Mouse (Mus musculus) hindbrain, embryonic 16.5 days (tissue): ENCODE measurements around the gene Gfpt1. TPM values are rescaled to one million over a fixed set of nuclear protein-coding genes. Genes with fewer than 3 reads are reported as not detected.

Experiments
- ATAC-seq: fragments of 200-750 bp; cut with Nextera tagmentation; 2 replicates; pipeline ENCODE4 v1.8.0; 2017; ENCODE audit warnings: moderate TSS enrichment, moderate library complexity
- H3K27ac ChIP-seq: fragments of 300-500 bp; sonication (generic); 2 replicates; pipeline ENCODE4 v1.5.1; 2014; ENCODE audit warnings: low read depth, mild to moderate bottlenecking, control low read depth, low read length, moderate library complexity
- H3K27me3 ChIP-seq: fragments of 300-500 bp; sonication (generic); replicated peaks from 2 replicates; pipeline ENCODE4 v1.6.1; 2014; ENCODE audit warnings: low read length; ENCODE audit not compliant: control insufficient read depth, insufficient read depth
- H3K36me3 ChIP-seq: fragments of 300-500 bp; sonication (generic); 2 replicates; pipeline ENCODE4 v1.6.1; 2014; ENCODE audit warnings: mild to moderate bottlenecking, low read length, moderate library complexity, mixed read lengths; ENCODE audit not compliant: control insufficient read depth, insufficient read depth
- H3K4me1 ChIP-seq: fragments of 300-500 bp; sonication (generic); 2 replicates; pipeline ENCODE4 v1.6.1; 2014; ENCODE audit warnings: low read depth, low read length; ENCODE audit not compliant: control insufficient read depth, insufficient read depth
- H3K4me2 ChIP-seq: fragments of 300-500 bp; sonication (generic); 2 replicates; pipeline ENCODE4 v1.6.1; 2014; ENCODE audit warnings: mild to moderate bottlenecking, low read length, control low read depth, moderate library complexity
- H3K4me3 ChIP-seq: fragments of 300-500 bp; sonication (generic); 2 replicates; pipeline ENCODE4 v1.5.1; 2014; ENCODE audit warnings: mild to moderate bottlenecking, low read length, control low read depth, moderate library complexity
- H3K9ac ChIP-seq: fragments of 300-500 bp; sonication (generic); 2 replicates; pipeline ENCODE4 v1.6.1; 2014; ENCODE audit warnings: low read depth, mild to moderate bottlenecking, control low read depth, low read length, moderate library complexity
- H3K9me3 ChIP-seq: fragments of 300-500 bp; sonication (generic); 2 replicates; pipeline ENCODE4 v1.6.1; 2014; ENCODE audit warnings: mild to moderate bottlenecking, low read length, moderate library complexity; ENCODE audit not compliant: control insufficient read depth
- WGBS: fragments of 180-500 bp; shearing (Covaris S2); extraction: QIAGEN DNeasy Blood & Tissue Kit; methylation state at CpG from one replicate; pipeline ENCODE4 v1.1.7; 2014; 5-methylcytosine and 5-hydroxymethylcytosine counted together
- polyA plus RNA-seq: library from polyadenylated mRNA; unstranded; fragments of >200 nt; fragmentation: Nextera tagmentation; extraction: Ambion mirVana; gene quantifications from 2 replicates; pipeline ENCODE4 v1.2.1, GENCODE M21; 2015

Gfpt1 gene
- polyA plus RNA-seq, 1 experiment from 2014 or later: 19.8 TPM

DNA sequence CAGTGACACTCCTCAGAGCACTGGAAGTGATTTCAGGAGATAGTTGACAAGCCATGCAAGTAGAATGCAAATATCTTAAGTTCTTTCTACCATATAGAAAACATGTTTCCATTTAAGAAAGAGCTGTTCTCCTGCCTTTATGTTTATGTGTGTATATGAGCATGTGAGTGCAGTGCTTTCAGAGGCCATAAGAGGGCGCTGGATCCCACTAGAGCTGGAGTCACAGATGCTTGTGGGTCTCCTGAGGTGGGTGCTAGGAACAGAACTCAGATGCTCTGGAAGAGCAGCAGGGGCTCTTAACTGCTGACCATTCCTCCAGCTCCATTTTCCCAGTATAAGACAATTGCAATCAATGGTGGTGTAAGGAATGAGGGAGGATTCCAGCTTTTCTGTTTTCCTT is 88.4 kb downstream of the Gfpt1 start:
- H3K36me3 ChIP-seq: no peaks in the 10 kb centered on the region
- no peaks in the 10 kb centered on the region for H3K4me1 ChIP-seq
- no peak overlapping the region for H3K4me2 ChIP-seq
- H3K9ac ChIP-seq: no peak overlapping the region
- no peak overlapping the region for H3K27ac ChIP-seq
- no peaks in the 10 kb centered on the region; the same call in 1 of the 2 replicates for H3K9me3 ChIP-seq
- no peaks in the 10 kb centered on the region for H3K27me3 ChIP-seq
- 74% methylated on average over 1 of the region's 1 CpGs for WGBS
- H3K4me3 ChIP-seq: no peak overlapping the region
- no peak for ATAC-seq

DNA sequence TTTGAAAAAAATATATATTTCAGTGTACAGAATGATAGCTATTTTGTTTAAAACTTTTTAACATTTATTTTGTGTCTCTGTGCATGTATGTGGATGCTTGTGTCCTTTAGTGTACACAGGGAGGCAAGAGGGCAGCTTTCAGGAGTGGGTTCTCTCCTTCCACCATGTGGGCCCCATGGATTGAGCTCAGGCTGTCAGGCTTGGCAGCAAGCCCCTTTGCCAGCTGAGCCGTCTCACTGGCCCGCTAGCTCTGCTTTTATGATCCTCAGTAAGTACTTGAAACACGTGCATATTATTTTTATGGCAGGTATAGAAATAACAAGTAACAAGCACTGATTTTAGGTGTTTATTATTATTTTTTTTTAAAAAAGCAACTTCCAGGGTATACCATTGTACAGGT is 90.9 kb downstream of the Gfpt1 start:
- Histone ChIP-seq H3K4me2 (no peak overlapping the region), H3K4me3 (no peak overlapping the region), H3K9ac (no peak overlapping the region), H3K36me3 (no peaks in the 10 kb centered on the region), H3K4me1 (no peaks in the 10 kb centered on the region), H3K9me3 (no peaks in the 10 kb centered on the region; the same call in 1 of the 2 replicates), H3K27ac (no peak overlapping the region), H3K27me3 (no peaks in the 10 kb centered on the region)
- ATAC-seq: no peak
- 72% methylated on average over 3 of the region's 3 CpGs for WGBS

DNA sequence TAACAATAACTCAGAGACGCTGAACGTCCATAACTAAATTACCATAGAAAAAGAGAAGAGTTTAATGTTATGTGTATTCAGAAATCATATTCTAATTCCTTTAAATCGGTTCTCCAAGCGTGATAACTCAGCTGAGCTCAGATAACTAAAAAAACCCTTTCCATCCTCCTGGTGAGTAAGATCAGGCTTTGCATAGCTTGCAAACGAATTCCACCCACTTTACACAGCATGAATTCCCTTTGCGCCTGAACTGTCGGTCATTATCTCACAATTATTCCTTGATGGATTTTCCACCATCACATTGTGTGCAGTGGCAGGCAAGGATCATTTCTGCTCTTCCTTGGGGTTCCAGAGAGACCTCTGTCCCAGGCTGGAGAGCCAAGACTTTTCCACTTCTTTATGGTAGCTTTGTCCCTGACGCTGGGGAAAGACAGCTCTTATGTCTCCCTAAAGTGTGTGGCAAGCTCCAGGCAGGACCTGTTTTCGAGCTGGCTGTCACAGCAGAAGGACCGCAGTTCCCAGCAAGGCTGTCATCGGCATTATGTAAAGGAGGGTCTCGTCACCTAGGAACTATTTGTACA is 91.4 kb downstream of the Gfpt1 start:
- Histone ChIP-seq H3K4me1 (no peaks in the 10 kb centered on the region), H3K4me2 (no peak overlapping the region), H3K4me3 (no peak overlapping the region), H3K27ac (no peak overlapping the region), H3K27me3 (no peaks in the 10 kb centered on the region), H3K36me3 (no peaks in the 10 kb centered on the region), H3K9ac (no peak overlapping the region), H3K9me3 (no peaks in the 10 kb centered on the region; the same call in 1 of the 2 replicates)
- no peak for ATAC-seq
- WGBS: 56% methylated on average over 12 of the region's 12 CpGs

DNA sequence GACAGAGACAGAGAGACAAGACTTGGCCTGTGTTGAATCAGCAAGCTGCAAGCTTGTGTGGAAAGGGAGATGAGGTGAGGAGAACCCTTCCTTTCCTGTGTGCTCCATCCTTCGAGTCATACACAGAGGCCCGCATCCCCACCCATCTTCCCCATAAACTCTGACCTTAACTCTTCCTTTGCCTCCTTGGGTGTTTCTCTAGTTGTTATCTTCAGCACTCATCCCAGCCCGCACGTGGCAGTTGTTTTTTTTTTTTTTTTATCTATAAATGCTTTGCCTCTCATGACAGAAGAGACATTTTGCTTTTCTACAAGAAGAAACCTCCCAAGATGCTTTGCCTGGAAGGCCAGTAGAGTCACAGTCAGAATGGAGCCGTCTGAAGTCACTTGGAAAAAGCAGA is 95.8 kb downstream of the Gfpt1 start:
- H3K27ac ChIP-seq: no peak overlapping the region
- no peak overlapping the region for H3K4me3 ChIP-seq
- H3K9me3 ChIP-seq: no peaks in the 10 kb centered on the region
- peaks cover 4% of the 10 kb centered on the region; the same call in 1 of the 2 replicates for H3K4me1 ChIP-seq
- H3K27me3 ChIP-seq: no peaks in the 10 kb centered on the region
- no peak overlapping the region for H3K4me2 ChIP-seq
- H3K9ac ChIP-seq: no peak overlapping the region
- 89% methylated on average over 5 of the region's 5 CpGs for WGBS
- H3K36me3 ChIP-seq: no peaks in the 10 kb centered on the region
- ATAC-seq: no peak

DNA sequence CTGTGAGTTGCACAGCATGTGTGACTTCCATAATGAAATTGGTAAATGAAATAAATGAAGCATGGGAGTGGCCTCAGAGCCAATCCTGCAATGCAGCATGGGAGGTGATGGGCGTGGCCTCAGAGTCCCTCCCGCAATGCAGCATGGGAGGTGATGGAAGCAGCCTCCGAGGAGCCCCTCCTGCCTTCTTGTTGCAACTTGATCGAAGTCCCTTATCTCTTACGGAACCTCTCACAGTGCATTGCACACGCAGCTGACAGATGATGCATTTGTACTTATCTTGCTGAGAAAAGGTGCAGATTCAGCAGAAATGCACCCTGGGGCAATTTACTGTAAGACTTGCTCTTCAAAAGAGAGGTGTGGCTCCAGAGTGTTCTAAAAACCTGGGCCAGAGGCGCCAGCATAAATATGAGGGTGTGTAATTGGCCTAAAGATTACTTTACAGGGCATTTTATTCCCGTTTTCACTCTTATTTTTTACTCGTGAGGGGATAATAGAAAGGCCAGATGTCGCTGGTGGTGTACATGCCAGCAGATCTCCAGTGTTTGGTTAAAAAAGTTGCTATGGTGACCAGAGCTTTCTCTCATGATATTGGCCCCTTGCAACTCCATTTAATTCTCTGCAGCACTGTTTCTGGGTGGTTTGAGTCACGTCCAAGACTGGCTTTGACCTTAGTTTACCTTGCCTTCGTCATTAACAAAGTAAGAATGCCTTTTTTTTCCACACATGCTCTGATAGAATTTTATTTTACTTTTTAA is 97.3 kb downstream of the Gfpt1 start:
- Histone ChIP-seq H3K36me3 (no peaks in the 10 kb centered on the region), H3K27ac (no peak overlapping the region)
- 61% methylated on average over 12 of the region's 12 CpGs for WGBS

More for the DNA sequence above, 97.3 kb downstream of the Gfpt1 start:
- no peak overlapping the region for H3K4me2 ChIP-seq
- no peaks in the 10 kb centered on the region for H3K9me3 ChIP-seq
- H3K4me3 ChIP-seq: no peak overlapping the region
- H3K27me3 ChIP-seq: no peaks in the 10 kb centered on the region
- ATAC-seq: no peak
- peaks cover 4% of the 10 kb centered on the region; the same call in 1 of the 2 replicates for H3K4me1 ChIP-seq
- no peak overlapping the region for H3K9ac ChIP-seq

Other genes with a start within 250 kb of the Gfpt1 start
- gene Anxa4, start 249.3 kb upstream of the Gfpt1 start, polyA plus RNA-seq: 6.3 and 7.4 TPM in 2 replicates
- 39.1 and 40.2 TPM in 2 replicates for gene Aak1, start 193.3 kb upstream of the Gfpt1 start, polyA plus RNA-seq
- gene Nfu1, start 33.6 kb upstream of the Gfpt1 start, polyA plus RNA-seq: 144 and 154 TPM in 2 replicates
- 0.09 and 0.11 TPM in 2 replicates for gene D6Ertd527e, start 61.9 kb downstream of the Gfpt1 start, polyA plus RNA-seq